Mouse (Mus musculus) cerebellum, postnatal 4 days (tissue): ENCODE data around the gene Smarcc1.
A peak's percentile ranks its signal among the peaks of the same experiment; 100 is the strongest.

ENCODE experiments used
- DNase-seq, 2 experiments: peaks; one replicate each; pipeline ENCODE4 v3.0.0; 2022; ENCODE audit warnings: low spot score in 2 of 2, mixed read lengths in 1 of 2

The Smarcc1 gene

GRCm38 (mm10) chr9:110230395-110231071, 113.0 kb downstream of the Smarcc1 start:
- no peak for DNase-seq

GRCm38 (mm10) chr9:110234962-110235361, 117.5 kb downstream of the Smarcc1 start:
- no peak for DNase-seq

- DNase-seq = no peak
Observed at GRCm38 (mm10) chr9:110243221-110243833, 125.8 kb downstream of the Smarcc1 start, which contains the start of gene Cspg5. TSS of gene Cspg5 (plus strand) at chr9:110243783.

GRCm38 (mm10) chr9:110244567-110244888, 127.0 kb downstream of the Smarcc1 start:
- no peak for DNase-seq

GRCm38 (mm10) chr9:110244889-110245589, 127.5 kb downstream of the Smarcc1 start:
- DNase-seq = peak in 1 of 2 experiments; percentile 61

GRCm38 (mm10) chr9:110245590-110246320, 128.2 kb downstream of the Smarcc1 start:
- peak in 1 of 2 experiments; percentile 74 for DNase-seq

GRCm38 (mm10) chr9:110246321-110246640, 128.8 kb downstream of the Smarcc1 start:
- peak in 1 of 2 experiments; percentile 48 for DNase-seq

GRCm38 (mm10) chr9:110247049-110247448, 129.5 kb downstream of the Smarcc1 start:
- no peak for DNase-seq

GRCm38 (mm10) chr9:110248861-110249260, 131.4 kb downstream of the Smarcc1 start:
- DNase-seq = no peak

- DNase-seq = peak in 1 of 2 experiments; percentile 38
Observed at GRCm38 (mm10) chr9:110249823-110250543, 132.5 kb downstream of the Smarcc1 start.

GRCm38 (mm10) chr9:110250776-110251175, 133.3 kb downstream of the Smarcc1 start:
- no peak for DNase-seq

GRCm38 (mm10) chr9:110255407-110256019, 138.0 kb downstream of the Smarcc1 start:
- DNase-seq = peak in 1 of 2 experiments; percentile 22

- peak in 1 of 2 experiments; percentile 35 for DNase-seq
Observed at GRCm38 (mm10) chr9:110258646-110259045, 141.1 kb downstream of the Smarcc1 start.

- DNase-seq = no peak
Observed at GRCm38 (mm10) chr9:110259118-110259517, 141.6 kb downstream of the Smarcc1 start.

GRCm38 (mm10) chr9:110263181-110263580, 145.7 kb downstream of the Smarcc1 start:
- no peak for DNase-seq

- DNase-seq = no peak
Observed at GRCm38 (mm10) chr9:110264991-110265390, 147.5 kb downstream of the Smarcc1 start.

- DNase-seq = no peak
Observed at GRCm38 (mm10) chr9:110268416-110268815, 150.9 kb downstream of the Smarcc1 start.

GRCm38 (mm10) chr9:110272330-110272729, 154.8 kb downstream of the Smarcc1 start:
- no peak for DNase-seq

GRCm38 (mm10) chr9:110273507-110273906, 156.0 kb downstream of the Smarcc1 start:
- no peak for DNase-seq

GRCm38 (mm10) chr9:110275882-110276281, 158.4 kb downstream of the Smarcc1 start:
- DNase-seq = no peak

GRCm38 (mm10) chr9:110277431-110277881, 159.9 kb downstream of the Smarcc1 start:
- DNase-seq = peak in 1 of 2 experiments; percentile 37
